Mouse (Mus musculus) stomach, postnatal 0 days (tissue): Measurements from ENCODE around the gene Cars2.

Experiments used
- CTCF ChIP-seq: IDR thresholded peaks from 2 replicates; pipeline ENCODE4 v1.5.1; 2016; ENCODE audit warnings: antibody characterized with exemption, low read depth, mild to moderate bottlenecking, moderate library complexity
- EP300 ChIP-seq: optimal IDR thresholded peaks from 2 replicates; pipeline ENCODE3; 2016; ENCODE audit warnings: antibody characterized with exemption

GRCm38 (mm10) chr8:11465619-11466018 lies 85.0 kb downstream of the Cars2 start:
- TF ChIP-seq CTCF (no peak), EP300 (no peak)
